Mouse (Mus musculus): ENCODE results near the gene Sec1.

- peak; percentile 5; the same call in 1 of the 2 replicates for TF ChIP-seq CTCF (IDR thresholded peaks at IDR 0.05; ENCODE audit: low read depth)
- TF ChIP-seq EP300 (IDR thresholded peaks at IDR 0.05; ENCODE audit: low read depth) = no peak
Observed at GRCm38 (mm10) chr7:45705443-45705864, 11.3 kb upstream of the Sec1 start.
